20 mouse cellular contexts compared by ENCODE assay signal in genomic region chr9:48338783-48339455, GRCm38 (mm10). TPM values are rescaled to one million over a fixed set of nuclear protein-coding genes. Genes with fewer than 3 reads are reported as not detected.
DNase-seq lines count a peak whose midpoint lies in the region; ATAC-seq and TF ChIP-seq lines count a peak whose summit lies in the region.
"Had no signal": no experiment of that assay in that cellular context is flagged by ENCODE, and none has a peak within 500 bp of the region (broad histone marks: within the 10 kb centered on the region; RNA-seq: fewer than 3 reads in every experiment).

No protein-coding gene starts in this region.

- H3K4me3 ChIP-seq in lung, embryonic 14.5 days (ENCODE audit: low read depth, low read length): peak overlapping the region; percentile 15; the same call in 1 of the 2 replicates
- peak overlapping the region; percentile 79 for H3K4me3 ChIP-seq in bone marrow, adult 2 months (replicated peaks; ENCODE audit: control insufficient read depth, low read depth, low read length)
- peak overlapping the region; percentile 82 for H3K4me3 ChIP-seq in liver, embryonic 16.5 days (ENCODE audit: low read depth, low read length)
- H3K4me3 ChIP-seq: embryonic facial prominence, embryonic 12.5 days; forebrain, embryonic 10.5 days; hindbrain, embryonic 12.5 days; limb, embryonic 15.5 days; midbrain, embryonic 12.5 days; myocyte had no signal

- no peaks in the 10 kb centered on the region for H3K27me3 ChIP-seq in lung, embryonic 14.5 days (ENCODE audit: insufficient read depth, low read length)
- no peaks in the 10 kb centered on the region for H3K27me3 ChIP-seq in liver, embryonic 16.5 days (ENCODE audit: control insufficient read depth, insufficient read depth, low read depth, low read length)
- H3K27me3 ChIP-seq: embryonic facial prominence, embryonic 12.5 days; hindbrain, embryonic 12.5 days; limb, embryonic 15.5 days; midbrain, embryonic 12.5 days had no signal

- TF ChIP-seq CTCF in lung, embryonic 14.5 days (IDR thresholded peaks at IDR 0.05; ENCODE audit: low read depth): no peak
- no peak for TF ChIP-seq CTCF in bone marrow, adult 2 months (IDR thresholded peaks at IDR 0.05; ENCODE audit: control insufficient read depth, insufficient read depth, low read length)

- TF ChIP-seq POLR2A in bone marrow, adult 2 months (IDR thresholded peaks at IDR 0.05; ENCODE audit: borderline replicate concordance, control insufficient read depth, low read depth, low read length): no peak

- no peak overlapping the region for H3K27ac ChIP-seq in lung, embryonic 14.5 days (ENCODE audit: low read depth)
- no peak overlapping the region; the same call in 1 of the 2 replicates for H3K27ac ChIP-seq in bone marrow, adult 2 months (ENCODE audit: control insufficient read depth, insufficient read depth, low read depth, low read length, poor library complexity)
- peak overlapping the region; percentile 96 for H3K27ac ChIP-seq in liver, embryonic 16.5 days (ENCODE audit: low read length)
- H3K27ac ChIP-seq: embryonic facial prominence, embryonic 12.5 days; forebrain, embryonic 10.5 days; hindbrain, embryonic 12.5 days; limb, embryonic 15.5 days; midbrain, embryonic 12.5 days had no signal

- ATAC-seq in lung, embryonic 14.5 days (ENCODE audit: insufficient read depth): no peak
- peak; percentile 43 for ATAC-seq in erythroid progenitor cell, adult 5-6 weeks (replicated peaks; ENCODE audit: low FRiP score, poor library complexity, severe bottlenecking)
- peak; percentile 35 for ATAC-seq in liver, embryonic 16.5 days (ENCODE audit: low read depth)
- ATAC-seq in monocyte, adult 5-6 weeks (replicated peaks; ENCODE audit: insufficient number of reproducible peaks, low FRiP score, low TSS enrichment, poor library complexity, severe bottlenecking): no peak
- ATAC-seq: CD4-positive, CD25-positive, alpha-beta regulatory T cell, adult 4 months; inflammation-experienced regulatory T-cells, adult 6 months had no signal

- H3K9me3 ChIP-seq in lung, embryonic 14.5 days (ENCODE audit: low read depth, low read length): no peaks in the 10 kb centered on the region
- no peaks in the 10 kb centered on the region for H3K9me3 ChIP-seq in liver, embryonic 16.5 days (replicated peaks; ENCODE audit: control insufficient read depth, low read length)
- H3K9me3 ChIP-seq: embryonic facial prominence, embryonic 12.5 days; forebrain, embryonic 10.5 days; hindbrain, embryonic 12.5 days; limb, embryonic 15.5 days; midbrain, embryonic 12.5 days had no signal

- H3K4me1 ChIP-seq in lung, embryonic 14.5 days (ENCODE audit: insufficient read depth): no peaks in the 10 kb centered on the region
- H3K4me1 ChIP-seq in bone marrow, adult 2 months (ENCODE audit: control insufficient read depth, insufficient read depth, low read length): no peaks in the 10 kb centered on the region; the same call in 1 of the 2 replicates
- H3K4me1 ChIP-seq in liver, embryonic 16.5 days (ENCODE audit: control insufficient read depth, low read depth, low read length): peaks cover 31% of the 10 kb centered on the region
- H3K4me1 ChIP-seq: embryonic facial prominence, embryonic 12.5 days; forebrain, embryonic 10.5 days; hindbrain, embryonic 12.5 days had no signal

- no peak overlapping the region for H3K4me2 ChIP-seq in lung, embryonic 14.5 days
- H3K4me2 ChIP-seq in liver, embryonic 16.5 days (ENCODE audit: low read depth, low read length): peak overlapping the region; percentile 67
- H3K4me2 ChIP-seq: embryonic facial prominence, embryonic 12.5 days; hindbrain, embryonic 12.5 days; limb, embryonic 15.5 days; midbrain, embryonic 12.5 days had no signal

- 45% methylated on average over 4 of the region's 4 CpGs for WGBS in lung, embryonic 14.5 days
- 19% methylated on average over 4 of the region's 4 CpGs for WGBS in bone marrow, adult 2 months
- 10% methylated on average over 4 of the region's 4 CpGs for WGBS in liver, embryonic 16.5 days (ENCODE audit: insufficient replicate concordance)

- DNase-seq in lung, embryonic 14.5 days: no peak
- no peak for DNase-seq in lung, postnatal 4 days
- no peak for DNase-seq in frontal cortex, postnatal 14 days (ENCODE audit: low spot score in 2 of 2)
- DNase-seq in T-cell, adult 2 months (ENCODE audit: low spot score): no peak
- DNase-seq: adrenal gland, postnatal 10 days; cerebellum, adult 2 months; layer of hippocampus, postnatal 36 days; thymus, adult 18-20 months had no signal

- H3K36me3 ChIP-seq in lung, embryonic 14.5 days (ENCODE audit: insufficient read depth): no peaks in the 10 kb centered on the region
- peaks cover 37% of the 10 kb centered on the region for H3K36me3 ChIP-seq in liver, embryonic 16.5 days (ENCODE audit: control insufficient read depth, insufficient read depth)
- H3K36me3 ChIP-seq: embryonic facial prominence, embryonic 12.5 days; forebrain, embryonic 10.5 days; hindbrain, embryonic 12.5 days; limb, embryonic 15.5 days; midbrain, embryonic 12.5 days had no signal

- H3K9ac ChIP-seq in lung, embryonic 14.5 days: peak overlapping the region; percentile 3; the same call in 1 of the 2 replicates
- H3K9ac ChIP-seq in liver, embryonic 16.5 days (ENCODE audit: low read depth, low read length): peak overlapping the region; percentile 88
- H3K9ac ChIP-seq: embryonic facial prominence, embryonic 12.5 days; hindbrain, embryonic 12.5 days; limb, embryonic 15.5 days; midbrain, embryonic 12.5 days had no signal

RNA-seq across cellular contexts. Expression of gene Nxpe2, which starts 14.3 kb away (rescaled TPM):
- polyA plus RNA-seq in lung, embryonic 14.5 days (2014; fragmentation: Nextera tagmentation; extraction: Ambion mirVana): 0.99 and 1.1 TPM in 2 replicates
- 81.3 and 120 TPM in 2 replicates for polyA plus RNA-seq in bone marrow, adult 2 months (2011; ENCODE audit: insufficient read depth, insufficient read length, low replicate concordance, missing spikeins)
- 1,032 and 1,053 TPM in 2 replicates for total RNA-seq in erythroid progenitor cell, adult 5-6 weeks (2015; ENCODE audit: low replicate concordance)
- total RNA-seq in erythroid progenitor cell, adult 5-6 weeks (2017; ENCODE audit: low replicate concordance): 859 and 927 TPM in 2 replicates
- polyA plus RNA-seq in liver, embryonic 16.5 days (2015; fragmentation: Nextera tagmentation; extraction: Ambion mirVana): 120 and 126 TPM in 2 replicates
- total RNA-seq in monocyte, adult 5-6 weeks (2017): 1.3 to 9.4 TPM (median 6.1 TPM) in 3 replicates
- polyA plus RNA-seq: myocyte had no signal

Comparison
In these comparisons a context has a peak if more than half of its experiments do, and no peak if none do; other contexts are left out.
1. ATAC-seq: peak in erythroid progenitor cell, adult 5-6 weeks (single experiment) and liver, embryonic 16.5 days (single experiment); none in lung, embryonic 14.5 days (single experiment) and monocyte, adult 5-6 weeks (single experiment).
2. H3K4me3 ChIP-seq: peak in every context shown above with its lines; median percentile 82 in liver, embryonic 16.5 days; 79 in bone marrow, adult 2 months; 15 in lung, embryonic 14.5 days.
3. RNA of gene Nxpe2, which starts 14.3 kb away (polyA plus RNA-seq): 120 to 126 TPM in liver, embryonic 16.5 days and 81.3 to 120 TPM in bone marrow, adult 2 months; 0.99 to 1.1 TPM in lung, embryonic 14.5 days; every median in the first group is over 10 times any median in the second.